Mouse (Mus musculus): ENCODE measurements around the gene Nfe2.
"Not testable (repeated sequence)": the region's sequence is repeated elsewhere in the genome, so short reads cannot be mapped to it uniquely, and the experiment has no call there.

Nfe2 gene

GRCm38 (mm10) chr15:103250195-103250740, 7.9 kb downstream of the Nfe2 start:
- DNase-seq (ENCODE audit: low read depth, low spot score): peak; percentile 65

- DNase-seq (ENCODE audit: low read depth, low spot score): not testable (repeated sequence)
These were observed 8.7 kb downstream of the Nfe2 start for GRCm38 (mm10) chr15:103249511-103249910.

GRCm38 (mm10) chr15:103248401-103249313, 9.5 kb downstream of the Nfe2 start:
- DNase-seq (ENCODE audit: low read depth, low spot score): no peak

GRCm38 (mm10) chr15:103247782-103248400, 10.3 kb downstream of the Nfe2 start:
- no peak for DNase-seq (ENCODE audit: low read depth, low spot score)

- DNase-seq (ENCODE audit: low read depth, low spot score): no peak
These were observed 11.0 kb downstream of the Nfe2 start for GRCm38 (mm10) chr15:103247078-103247781.

- DNase-seq (ENCODE audit: low read depth, low spot score): no peak
These were observed 12.6 kb downstream of the Nfe2 start for GRCm38 (mm10) chr15:103245616-103246015.

DNA sequence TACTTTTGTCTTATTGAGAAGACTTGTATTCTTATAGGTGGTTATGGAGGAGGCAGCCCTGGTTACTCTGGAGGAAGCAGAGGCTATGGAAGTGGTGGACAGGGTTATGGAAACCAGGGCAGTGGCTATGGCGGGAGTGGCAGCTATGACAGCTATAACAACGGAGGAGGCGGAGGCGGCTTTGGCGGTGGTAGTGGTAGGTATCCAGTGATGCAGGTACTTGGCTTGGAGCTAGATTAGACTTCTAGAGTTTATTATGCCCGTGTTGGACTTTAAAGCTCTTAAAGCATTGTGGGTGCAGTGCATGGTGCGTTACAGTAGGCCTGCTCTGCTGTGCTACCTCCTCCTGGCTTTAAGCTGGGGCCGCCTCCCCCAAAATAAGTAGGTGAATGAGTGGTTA, 15.3 kb downstream of the Nfe2 start:
- DNase-seq (ENCODE audit: low read depth, low spot score): no peak

DNA sequence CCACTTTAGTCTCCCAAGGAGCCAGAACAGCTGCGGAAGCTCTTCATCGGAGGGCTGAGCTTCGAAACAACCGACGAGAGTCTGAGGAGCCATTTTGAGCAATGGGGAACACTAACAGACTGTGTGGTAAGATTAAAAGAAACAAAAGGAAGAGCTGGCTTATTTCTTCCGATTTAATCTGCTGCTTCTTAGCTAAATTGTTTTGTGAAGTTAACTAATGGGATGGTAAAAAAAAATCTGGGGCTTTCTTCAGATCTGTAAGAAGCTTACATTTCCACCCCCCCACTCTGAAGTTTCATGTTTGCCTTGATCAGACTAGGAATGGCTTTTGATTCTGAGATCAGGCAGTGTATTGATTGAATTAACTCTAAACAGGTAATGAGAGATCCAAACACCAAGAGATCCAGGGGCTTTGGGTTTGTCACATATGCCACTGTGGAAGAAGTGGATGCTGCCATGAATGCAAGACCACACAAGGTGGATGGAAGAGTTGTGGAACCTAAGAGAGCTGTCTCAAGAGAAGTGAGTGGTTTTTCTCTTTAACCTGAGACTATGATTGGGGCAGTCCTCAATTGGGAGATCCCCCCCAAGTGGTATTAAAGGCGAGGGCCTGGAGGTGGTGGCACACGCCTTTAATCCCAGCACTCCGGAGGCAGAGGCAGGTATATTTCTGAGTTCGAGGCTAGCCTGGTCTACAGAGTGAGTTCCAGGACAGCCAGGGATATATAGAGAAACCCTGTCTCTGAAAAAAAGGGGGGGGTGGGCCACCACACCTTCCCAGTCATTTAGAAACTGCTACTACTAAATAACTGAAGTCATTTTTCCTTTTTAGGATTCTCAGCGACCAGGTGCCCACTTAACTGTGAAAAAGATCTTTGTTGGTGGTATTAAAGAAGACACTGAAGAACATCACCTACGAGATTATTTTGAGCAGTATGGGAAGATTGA, 16.9 kb downstream of the Nfe2 start:
- DNase-seq (ENCODE audit: low read depth, low spot score): not testable (repeated sequence)

GRCm38 (mm10) chr15:103240160-103241028, 17.8 kb downstream of the Nfe2 start, which contains the start of gene Hnrnpa1:
Gene Hnrnpa1, plus strand, starts transcription at chr15:103240432.
- peak; percentile 98 for DNase-seq (ENCODE audit: low read depth, low spot score)

- peak; percentile 97 for DNase-seq (ENCODE audit: low read depth, low spot score)
These were observed 18.5 kb downstream of the Nfe2 start, which contains the start of gene Cbx5 for GRCm38 (mm10) chr15:103239685-103240159. Gene Cbx5, minus strand, starts transcription at chr15:103239816.

- peak; percentile 98 for DNase-seq (ENCODE audit: low read depth, low spot score)
These were observed 19.0 kb downstream of the Nfe2 start for GRCm38 (mm10) chr15:103239130-103239684.

DNA sequence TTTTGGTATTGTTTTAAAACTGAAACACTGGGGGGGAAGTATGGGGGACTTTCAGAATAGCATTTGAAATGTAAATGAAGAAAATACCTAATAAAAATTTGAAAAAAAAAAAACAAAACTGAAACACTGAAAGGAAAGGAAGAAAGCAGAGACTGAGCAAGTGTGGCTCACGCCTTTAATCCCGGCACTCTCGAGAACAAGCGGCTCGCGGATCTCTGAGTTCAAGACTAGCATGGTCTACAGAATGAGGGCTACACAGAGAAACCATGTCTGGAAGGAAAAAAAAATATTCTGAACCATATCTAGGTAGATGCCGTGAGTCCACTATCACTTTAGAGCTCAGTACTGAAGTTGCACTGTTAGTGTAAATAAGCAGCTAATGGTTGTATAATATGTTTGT, 20.9 kb downstream of the Nfe2 start:
- no peak for DNase-seq (ENCODE audit: low read depth, low spot score)

- DNase-seq (ENCODE audit: low read depth, low spot score): no peak
These were observed 25.1 kb downstream of the Nfe2 start for GRCm38 (mm10) chr15:103233119-103233518.

DNA sequence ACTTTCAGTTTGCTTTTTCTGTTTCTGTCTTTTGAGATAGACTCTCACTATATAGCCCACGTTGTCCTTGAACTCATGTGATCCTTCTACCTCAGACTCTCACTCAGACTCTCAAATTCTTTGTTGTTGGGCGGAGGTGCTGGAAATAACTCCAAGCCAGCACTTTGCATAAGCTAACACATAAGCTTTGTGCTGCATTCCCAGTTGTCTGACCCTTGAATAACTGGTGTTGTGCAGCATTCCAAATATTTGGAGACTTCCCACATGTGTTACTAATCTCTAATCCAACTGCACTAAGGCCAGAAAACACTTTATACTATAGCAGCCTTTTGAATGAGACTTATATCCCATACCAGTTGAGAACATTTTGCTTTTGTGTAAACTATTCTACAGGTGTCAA, 29.3 kb downstream of the Nfe2 start:
- DNase-seq (ENCODE audit: low read depth, low spot score): no peak

- DNase-seq (ENCODE audit: low read depth, low spot score): no peak
These were observed 30.6 kb downstream of the Nfe2 start for GRCm38 (mm10) chr15:103227572-103227971.

- no peak for DNase-seq (ENCODE audit: low read depth, low spot score)
These were observed 31.2 kb downstream of the Nfe2 start for GRCm38 (mm10) chr15:103227022-103227421.

DNA sequence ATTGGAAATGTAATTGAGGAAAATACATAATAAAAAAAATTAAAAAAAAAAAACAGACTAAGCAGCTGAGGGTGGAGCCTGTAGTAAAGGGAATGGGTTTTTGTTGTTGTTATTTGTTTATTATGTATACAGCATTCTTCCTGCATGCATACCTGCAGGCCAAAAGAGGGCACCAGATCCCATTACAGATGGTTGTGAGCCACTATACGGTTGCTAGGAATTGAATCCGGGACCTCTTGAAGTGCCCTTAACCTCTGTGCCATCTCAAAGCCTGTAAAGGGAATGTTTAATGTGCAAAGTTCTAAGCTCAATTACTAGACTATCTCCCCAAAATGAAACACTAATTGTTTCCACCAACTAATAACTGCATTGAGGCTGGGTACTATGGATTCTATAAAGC, 34.0 kb downstream of the Nfe2 start:
- no peak for DNase-seq (ENCODE audit: low read depth, low spot score)

GRCm38 (mm10) chr15:103221386-103221785, 36.8 kb downstream of the Nfe2 start:
- DNase-seq (ENCODE audit: low read depth, low spot score): no peak

GRCm38 (mm10) chr15:103220785-103221184, 37.4 kb downstream of the Nfe2 start:
- DNase-seq (ENCODE audit: low read depth, low spot score): peak; percentile 40
